Mouse (Mus musculus): ENCODE results near the gene Tmprss9.

- TF ChIP-seq TAL1 (IDR thresholded peaks at IDR 0.05; ENCODE audit: low read length) (no peak), GATA1 (IDR thresholded peaks at IDR 0.05; ENCODE audit: low read length) (no peak)
Measured at GRCm38 (mm10) chr10:80904709-80905108, 33.1 kb downstream of the Tmprss9 start.

Measured in erythroblast, embryonic 14.5 days (primary cell).